ENCODE assay signal across 8 mouse cellular contexts in the genomic region with DNA sequence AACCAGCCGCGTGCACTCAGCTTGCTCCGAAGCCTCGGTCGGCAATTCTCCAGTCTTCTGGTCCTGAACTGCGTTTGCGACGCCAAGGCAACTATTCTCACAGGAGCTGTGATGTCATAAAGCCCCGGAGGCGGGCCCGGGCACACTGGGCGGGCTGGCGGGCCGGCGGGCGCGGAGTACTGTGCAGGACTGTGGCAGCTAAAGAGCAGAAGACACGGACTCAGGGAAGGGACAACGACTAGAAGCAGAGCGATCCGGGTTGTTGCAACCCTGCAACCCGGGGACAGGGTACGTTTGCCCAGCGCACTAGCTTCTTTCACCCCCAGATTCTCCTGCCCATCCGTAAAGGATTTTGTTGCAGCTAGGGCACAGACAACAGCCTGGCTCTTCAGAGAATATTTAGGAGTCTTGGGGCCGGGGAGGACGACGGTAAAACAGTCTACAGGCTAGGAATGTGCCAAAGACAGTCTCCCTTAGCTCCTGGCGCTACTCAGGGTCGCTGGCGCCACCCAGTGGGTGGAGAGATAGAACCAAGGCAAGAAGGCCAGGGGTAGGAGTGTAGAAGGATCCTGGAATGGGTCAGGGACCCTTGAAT. TPM values are rescaled to one million over a fixed set of nuclear protein-coding genes. Genes with fewer than 3 reads are reported as not detected.
DNase-seq lines count a peak whose midpoint lies in the region; ATAC-seq lines count a peak whose summit lies in the region.

Cfap100 (minus strand) TSS at position 418 of the 595 bp plus-strand sequence.

- H3K27me3 ChIP-seq in hindbrain, embryonic 16.5 days (replicated peaks; ENCODE audit: control insufficient read depth, insufficient read depth, low read length) = 0 out of 2 replicates have a peak, but pooled peaks cover 4% of the 10 kb centered on the region

- H3K4me3 ChIP-seq in hindbrain, embryonic 16.5 days (ENCODE audit: low read length) = peak within 1 kb of the TSS; percentile 41

- H3K9ac ChIP-seq in hindbrain, embryonic 16.5 days (ENCODE audit: low read depth, low read length) = peak within 1 kb of the TSS; percentile 67

- H3K36me3 ChIP-seq in hindbrain, embryonic 16.5 days (ENCODE audit: control insufficient read depth, insufficient read depth, low read length) = no peaks in the 10 kb centered on the region

- no peaks in the 10 kb centered on the region for H3K9me3 ChIP-seq in hindbrain, embryonic 16.5 days (ENCODE audit: control insufficient read depth, low read length)

- ATAC-seq in common myeloid progenitor, adult 5-6 weeks (replicated peaks; ENCODE audit: low read depth, poor library complexity, severe bottlenecking) = peak; percentile 82
- peak; percentile 92 for ATAC-seq in hindbrain, embryonic 16.5 days
- ATAC-seq in activated CD4-positive, CD25-positive, alpha-beta regulatory T cell, adult 4 months = no peak

- peaks cover 6% of the 10 kb centered on the region; the same call in 1 of the 2 replicates for H3K4me1 ChIP-seq in hindbrain, embryonic 16.5 days (ENCODE audit: control insufficient read depth, insufficient read depth, low read depth, low read length)

- peak; percentile 89 for DNase-seq in adrenal gland, adult 2 months
- peak; percentile 60 to 71 for DNase-seq in gastrocnemius, adult 8-10 months (ENCODE audit: low spot score in 2 of 2)
- peak; percentile 51 for DNase-seq in left cerebral cortex, adult 11 months (ENCODE audit: low spot score)
- peak; percentile 70 for DNase-seq in lung, postnatal 25 days (ENCODE audit: low spot score)
- DNase-seq in right cerebral cortex, adult 18-20 months = peak; percentile 73

- H3K4me2 ChIP-seq in hindbrain, embryonic 16.5 days (ENCODE audit: low read length) = peak within 1 kb of the TSS; percentile 75

- peak within 1 kb of the TSS; percentile 78 for H3K27ac ChIP-seq in hindbrain, embryonic 16.5 days (ENCODE audit: low read depth, low read length)

- under 1% methylated on average over 31 of the region's 31 CpGs for WGBS in hindbrain, embryonic 16.5 days

RNA-seq across cellular contexts. Expression of gene Cfap100, which starts in this region (rescaled TPM):
- total RNA-seq in adrenal gland, adult 2 months (2021) = 1 to 10 TPM in 1 of 2 experiments, under 1 TPM in 1; 0.76 to 1.4 TPM
- 0.03 and 0.33 TPM in 2 replicates for polyA plus RNA-seq in adrenal gland, adult 2 months (2012; rRNA removed)
- total RNA-seq in common myeloid progenitor, adult 5-6 weeks (2017) = not detected in 2 replicates
- total RNA-seq in gastrocnemius, adult 8-10 months (2022) = under 1 TPM in 1 of 4 experiments, not detected in 3; 0.56 TPM
- 7.5 and 10.3 TPM in 2 replicates for polyA plus RNA-seq in hindbrain, embryonic 16.5 days (2015; fragmentation: Nextera tagmentation; extraction: Ambion mirVana)
- under 1 TPM in 1 of 2 experiments, not detected in 1; 0.25 TPM for polyA plus RNA-seq in activated CD4-positive, CD25-positive, alpha-beta regulatory T cell, adult 4 months (2017; shearing (Covaris generic))

Comparison
In these comparisons a context has a peak if more than half of its experiments do, and no peak if none do; other contexts are left out.
1. Peak in ATAC-seq in common myeloid progenitor, adult 5-6 weeks; RNA of the gene not detected or under 1 TPM.
2. Peak in DNase-seq in gastrocnemius, adult 8-10 months; RNA of the gene not detected or under 1 TPM.